Mouse (Mus musculus) cerebellum, adult 2 months (tissue): ENCODE results near the gene Topors.

Experiments used
- CTCF ChIP-seq: fragments of 200-500 bp; IDR thresholded peaks from 2 replicates; pipeline ENCODE4 v1.5.1; 2011; ENCODE audit warnings: low read depth, mild to moderate bottlenecking, control low read depth, low read length, moderate library complexity, borderline replicate concordance; ENCODE audit not compliant: insufficient read depth
- POLR2A ChIP-seq: fragments of 200-500 bp; IDR thresholded peaks from 2 replicates; pipeline ENCODE4 v1.6.1; 2011; ENCODE audit warnings: low read length, control low read depth, borderline replicate concordance; ENCODE audit not compliant: insufficient read depth

DNA sequence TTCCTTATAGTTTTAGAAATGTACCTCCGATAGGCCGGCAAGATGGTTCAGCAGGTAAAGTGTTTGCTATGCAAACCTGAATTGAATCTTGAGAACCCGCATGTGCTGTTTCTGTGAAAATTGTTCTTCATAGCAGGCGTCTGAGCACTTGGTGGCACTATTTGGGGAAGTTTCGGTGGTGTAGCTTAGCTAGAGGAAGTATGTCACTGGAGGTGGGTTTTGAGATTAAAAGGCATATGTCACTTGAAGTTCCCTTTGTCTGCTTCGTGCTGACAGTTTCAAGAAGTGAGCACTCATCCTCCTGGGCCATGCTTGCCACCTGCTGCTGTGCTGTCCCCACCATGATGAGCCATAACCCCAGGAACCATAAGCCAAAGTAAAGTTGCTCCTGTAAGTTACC, 17.8 kb upstream of the Topors start:
- TF ChIP-seq POLR2A (no peak), CTCF (no peak)
